Mouse (Mus musculus) bone marrow macrophage, adult 2 months (primary cell): Measurements from ENCODE around the gene Dlgap1.

Experiments
- CTCF ChIP-seq: IDR thresholded peaks from 2 replicates; pipeline ENCODE4 v1.5.1; 2012; ENCODE audit warnings: low read depth, mild to moderate bottlenecking, low read length, moderate library complexity
- POLR2A ChIP-seq: IDR thresholded peaks from 2 replicates; pipeline ENCODE4 v1.6.1; 2012; ENCODE audit warnings: mild to moderate bottlenecking, low read depth, low read length, borderline replicate concordance

DNA sequence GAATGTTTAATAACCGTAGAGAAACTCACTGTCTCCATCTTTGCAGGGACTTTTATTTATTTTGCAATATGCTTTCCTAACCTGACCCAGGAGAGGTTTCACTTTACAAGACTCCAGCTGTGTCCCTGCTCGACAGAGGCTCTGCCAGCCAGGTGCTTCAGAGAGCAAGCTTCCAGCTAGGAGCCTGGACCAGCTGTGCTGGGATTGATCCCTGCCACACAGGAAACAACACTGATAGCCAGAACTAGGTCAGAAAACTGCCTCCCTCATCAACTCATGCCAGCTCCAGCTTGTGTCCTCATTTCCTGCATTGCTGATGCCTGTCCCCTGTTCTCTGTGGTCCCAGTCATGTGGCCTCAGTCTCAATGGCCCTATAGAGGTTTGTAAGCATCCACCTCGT is 365.3 kb downstream of the Dlgap1 start:
- TF ChIP-seq CTCF (no peak), POLR2A (no peak)
